Mouse (Mus musculus) liver, postnatal 0 days (tissue): ENCODE results near the gene Myo1e. TPM values are rescaled to one million over a fixed set of nuclear protein-coding genes. Genes with fewer than 3 reads are reported as not detected.
A peak's percentile ranks its signal among the peaks of the same experiment; 100 is the strongest.

Source experiments
- ATAC-seq: fragments of 200-750 bp; cut with Nextera tagmentation; 2 replicates; pipeline ENCODE4 v1.8.0; 2017; ENCODE audit warnings: mild to moderate bottlenecking, moderate library complexity
- DNase-seq: peaks from one replicate; pipeline ENCODE4 v3.0.0-alpha.2; 2016
- H3K27ac ChIP-seq: fragments of 300-500 bp; sonication (generic); 2 replicates; pipeline ENCODE4 v1.5.1; 2014; ENCODE audit warnings: antibody characterized with exemption, moderate library complexity, mild to moderate bottlenecking, low read depth
- H3K27me3 ChIP-seq: fragments of 300-500 bp; sonication (generic); 2 replicates; pipeline ENCODE4 v1.6.1; 2014; ENCODE audit warnings: low read length, control low read depth, mixed read lengths; ENCODE audit not compliant: insufficient read depth
- H3K36me3 ChIP-seq: fragments of 300-500 bp; sonication (generic); replicated peaks from 2 replicates; pipeline ENCODE4 v1.6.1; 2014; ENCODE audit warnings: mild to moderate bottlenecking, control low read depth, low read length, moderate library complexity, mixed read lengths; ENCODE audit not compliant: insufficient read depth
- H3K4me1 ChIP-seq: fragments of 300-500 bp; sonication (generic); 2 replicates; pipeline ENCODE4 v1.6.1; 2014; ENCODE audit warnings: antibody characterized with exemption, mild to moderate bottlenecking, control low read depth; ENCODE audit not compliant: insufficient read depth
- H3K4me2 ChIP-seq: fragments of 300-500 bp; sonication (generic); 2 replicates; pipeline ENCODE4 v1.6.1; 2014; ENCODE audit warnings: low read depth, mild to moderate bottlenecking, low read length, moderate library complexity, mixed read lengths
- H3K4me3 ChIP-seq: fragments of 300-500 bp; sonication (generic); 2 replicates; pipeline ENCODE4 v1.5.1; 2014; ENCODE audit warnings: low read depth, low read length
- H3K9ac ChIP-seq: fragments of 300-500 bp; sonication (generic); replicated peaks from 2 replicates; pipeline ENCODE4 v1.6.1; 2014; ENCODE audit warnings: mild to moderate bottlenecking, moderate library complexity
- H3K9me3 ChIP-seq: fragments of 300-500 bp; sonication (generic); 2 replicates; pipeline ENCODE4 v1.6.1; 2016; ENCODE audit warnings: mild to moderate bottlenecking, control low read depth, low read length, mixed read lengths
- CTCF ChIP-seq: sonication (generic); IDR thresholded peaks from 2 replicates; pipeline ENCODE4 v1.5.1; 2016; ENCODE audit warnings: antibody characterized with exemption, low read depth
- EP300 ChIP-seq: IDR thresholded peaks from 2 replicates; pipeline ENCODE4 v1.6.1; 2016; ENCODE audit warnings: antibody characterized with exemption, low read depth, mild to moderate bottlenecking
- WGBS: fragments of 180-500 bp; shearing (Covaris S2); extraction: QIAGEN DNeasy Blood & Tissue Kit; methylation state at CpG from one replicate; pipeline ENCODE4 v1.1.7; 2014; ENCODE audit not compliant: insufficient replicate concordance; 5-methylcytosine and 5-hydroxymethylcytosine counted together
- polyA plus RNA-seq: library from polyadenylated mRNA; unstranded; fragments of >200 nt; fragmentation: Nextera tagmentation; extraction: Ambion mirVana; gene quantifications from 2 replicates; pipeline ENCODE4 v1.2.1, GENCODE M21; 2015

The Myo1e gene
- polyA plus RNA-seq, 1 experiment from 2014 or later, result 7.4 TPM

DNA sequence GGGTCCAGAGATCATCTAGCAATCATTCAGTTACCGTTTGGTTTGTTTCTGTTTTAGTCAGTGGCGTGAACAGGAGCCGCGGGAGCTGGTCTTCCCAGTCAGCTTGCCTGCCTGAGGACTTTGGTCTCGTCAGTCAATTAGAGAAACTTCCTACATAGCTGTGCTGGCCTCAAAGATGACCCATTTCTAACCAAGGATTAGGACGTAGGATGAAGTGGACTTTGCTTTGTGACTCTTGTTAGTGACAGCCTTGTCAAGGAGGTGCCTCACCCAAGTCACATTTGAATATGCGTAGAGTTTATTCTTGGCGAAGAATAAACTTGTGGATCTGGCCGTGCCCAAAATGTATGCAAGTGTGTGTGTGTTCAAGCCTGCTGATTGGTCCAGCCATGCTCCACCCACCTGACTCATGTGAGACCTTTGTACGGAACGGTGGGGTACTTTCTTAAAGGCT lies 70.4 kb downstream of the Myo1e start:
- H3K36me3 ChIP-seq, result no peaks in the 10 kb centered on the region
- TF ChIP-seq CTCF (no peak), EP300 (peak; percentile 30)
- H3K4me1 ChIP-seq, result no peaks in the 10 kb centered on the region; the same call in 1 of the 2 replicates
- H3K9me3 ChIP-seq, result no peaks in the 10 kb centered on the region
- H3K4me3 ChIP-seq, result peak overlapping the region; percentile 29; the same call in 1 of the 2 replicates
- DNase-seq (peak; percentile 44), ATAC-seq (peak; percentile 86)
- H3K9ac ChIP-seq, result no peak overlapping the region; the same call in 1 of the 2 replicates
- 51% methylated on average over 11 of the region's 11 CpGs for WGBS
- H3K27ac ChIP-seq, result peak overlapping the region; percentile 94
- no peaks in the 10 kb centered on the region for H3K27me3 ChIP-seq
- peak overlapping the region; percentile 58 for H3K4me2 ChIP-seq

DNA sequence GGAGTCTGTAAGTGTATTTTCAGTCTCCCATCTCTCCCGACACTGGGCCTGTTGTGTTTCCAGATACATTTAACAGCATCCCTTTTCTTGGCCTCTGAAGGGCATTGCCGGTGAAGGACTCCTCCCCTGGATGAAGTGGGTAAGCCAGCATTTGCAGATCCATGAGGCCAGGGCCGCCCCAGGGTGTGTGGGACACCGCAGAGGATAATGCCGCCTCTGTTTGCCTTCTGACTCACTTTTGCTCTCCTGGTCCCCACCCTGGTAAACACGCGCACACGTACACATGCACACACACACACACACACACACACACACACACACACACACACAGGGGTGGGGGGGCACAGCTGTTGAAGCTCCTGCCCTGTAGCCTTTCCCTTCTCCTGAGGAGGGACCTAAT lies 74.3 kb downstream of the Myo1e start:
- no peaks in the 10 kb centered on the region for H3K4me1 ChIP-seq
- 90% methylated on average over 5 of the region's 8 CpGs for WGBS
- no peaks in the 10 kb centered on the region for H3K9me3 ChIP-seq
- H3K9ac ChIP-seq, result no peak overlapping the region
- ATAC-seq (no peak), DNase-seq (no peak)
- TF ChIP-seq CTCF, result no peak
- TF ChIP-seq EP300, result no peak
- H3K27ac ChIP-seq, result no peak overlapping the region
- no peaks in the 10 kb centered on the region for H3K36me3 ChIP-seq
- no peak overlapping the region for H3K4me3 ChIP-seq
- H3K4me2 ChIP-seq, result no peak overlapping the region
- no peaks in the 10 kb centered on the region for H3K27me3 ChIP-seq

DNA sequence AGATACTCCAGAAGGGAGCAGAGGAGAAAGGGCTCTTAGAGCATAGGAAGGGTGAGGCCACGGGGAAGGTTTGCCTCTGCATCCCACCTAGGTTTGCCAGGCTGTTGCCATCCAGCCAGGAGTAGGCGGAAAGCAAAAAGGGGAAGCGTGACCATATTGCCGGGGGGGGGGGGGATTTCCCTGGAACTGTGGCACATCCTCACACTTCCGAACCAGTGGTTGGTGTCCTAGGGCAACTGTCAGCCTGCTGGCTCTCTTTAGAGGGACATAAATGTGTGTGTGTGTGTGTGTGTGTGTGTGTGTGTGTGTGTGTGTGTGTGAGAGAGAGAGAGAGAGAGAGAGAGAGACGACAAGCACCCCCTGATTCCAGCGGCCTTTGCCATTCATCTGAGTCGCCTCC lies 75.0 kb downstream of the Myo1e start:
- H3K4me2 ChIP-seq, result no peak overlapping the region
- H3K36me3 ChIP-seq, result no peaks in the 10 kb centered on the region
- H3K27me3 ChIP-seq, result no peaks in the 10 kb centered on the region
- H3K9me3 ChIP-seq, result no peaks in the 10 kb centered on the region
- no peak for DNase-seq
- no peak for TF ChIP-seq CTCF
- TF ChIP-seq EP300, result no peak
- ATAC-seq, result no peak
- 78% methylated on average over 8 of the region's 8 CpGs for WGBS
- no peak overlapping the region for H3K4me3 ChIP-seq
- no peak overlapping the region for H3K27ac ChIP-seq
- no peak overlapping the region for H3K9ac ChIP-seq
- no peaks in the 10 kb centered on the region for H3K4me1 ChIP-seq

DNA sequence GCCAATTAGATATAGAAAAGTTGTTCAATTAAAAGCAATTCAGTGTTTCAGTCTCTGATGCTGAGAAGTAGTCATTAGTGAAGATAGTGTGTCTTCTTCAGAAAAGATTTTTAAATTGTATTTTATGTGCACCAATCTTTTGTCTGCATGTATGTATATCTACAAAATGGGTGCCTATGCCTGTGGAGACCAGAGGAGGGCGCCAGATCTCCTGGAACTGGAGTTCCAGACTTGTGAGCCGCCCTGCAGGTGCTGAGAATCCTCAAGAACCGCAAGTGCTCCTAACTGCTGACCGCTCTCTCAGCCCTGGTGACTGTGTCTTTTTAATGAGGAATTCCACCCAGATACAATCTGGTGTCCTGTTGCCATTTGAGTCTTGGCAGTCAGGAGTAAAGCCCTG lies 76.0 kb downstream of the Myo1e start:
- Histone ChIP-seq H3K9ac (no peak overlapping the region), H3K4me1 (no peaks in the 10 kb centered on the region), H3K36me3 (no peaks in the 10 kb centered on the region), H3K27me3 (no peaks in the 10 kb centered on the region), H3K27ac (no peak overlapping the region), H3K4me3 (no peak overlapping the region), H3K9me3 (no peaks in the 10 kb centered on the region), H3K4me2 (no peak overlapping the region)
- ATAC-seq, result no peak
- no peak for DNase-seq
- WGBS, result 82% methylated on average over 4 of the region's 4 CpGs
- TF ChIP-seq CTCF (no peak), EP300 (no peak)

DNA sequence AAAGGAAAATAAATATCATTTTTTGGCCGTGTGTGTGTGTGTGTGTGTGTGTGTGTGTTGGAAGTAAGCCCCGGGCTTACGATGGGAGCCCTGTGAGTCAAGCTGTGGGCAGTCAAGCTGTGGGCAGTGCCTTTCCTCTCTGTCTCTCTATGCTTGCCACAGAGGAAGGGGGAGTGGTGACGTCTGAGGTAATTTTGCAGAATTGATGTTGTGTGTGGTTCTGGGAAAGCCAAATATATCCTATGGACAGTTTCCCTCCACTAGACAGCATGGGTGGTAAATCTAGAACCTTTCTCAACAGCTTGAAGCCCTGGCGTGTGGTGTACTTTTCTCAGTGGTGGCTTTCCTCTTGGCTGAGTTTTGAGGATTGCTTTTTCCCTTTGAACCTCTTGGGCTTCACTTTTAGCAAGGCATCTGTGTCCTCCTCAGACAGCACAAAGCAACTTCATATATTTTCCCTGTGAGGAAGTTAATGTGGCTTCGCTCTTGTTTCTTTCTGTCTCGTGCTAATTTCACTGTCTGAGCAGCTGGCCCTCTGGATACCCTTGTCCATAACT lies 77.5 kb downstream of the Myo1e start:
- WGBS, result 24% methylated on average over 7 of the region's 7 CpGs
- ATAC-seq, result peak; percentile 23; the same call in 1 of the 2 replicates
- TF ChIP-seq CTCF (no peak), EP300 (no peak)
- Histone ChIP-seq H3K36me3 (no peaks in the 10 kb centered on the region), H3K9me3 (no peaks in the 10 kb centered on the region), H3K4me2 (no peak overlapping the region), H3K4me3 (no peak overlapping the region), H3K27ac (no peak overlapping the region), H3K27me3 (no peaks in the 10 kb centered on the region), H3K9ac (no peak overlapping the region), H3K4me1 (no peaks in the 10 kb centered on the region)
- no peak for DNase-seq

DNA sequence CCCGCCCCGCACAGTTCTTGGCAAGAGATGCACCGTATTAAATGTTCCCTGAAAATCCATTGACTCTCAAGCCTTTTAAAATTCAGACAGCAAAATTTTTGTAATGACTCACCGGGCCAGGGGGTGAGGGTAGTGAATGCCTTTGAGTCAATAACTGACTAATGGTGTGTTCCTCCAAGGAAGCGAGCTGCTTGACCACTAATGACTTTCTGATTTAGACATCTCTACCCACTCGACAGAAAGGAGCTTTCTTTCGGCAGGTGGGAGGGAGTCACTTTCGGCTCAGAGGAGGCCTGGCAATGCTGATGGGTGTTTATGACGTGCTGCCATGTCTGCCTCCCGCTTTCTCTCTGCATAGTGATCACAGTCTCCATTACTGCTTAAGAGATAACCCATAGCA lies 83.6 kb downstream of the Myo1e start:
- no peak overlapping the region for H3K4me3 ChIP-seq
- TF ChIP-seq EP300, result no peak
- TF ChIP-seq CTCF, result no peak
- ATAC-seq (no peak), DNase-seq (no peak)
- H3K4me2 ChIP-seq, result no peak overlapping the region
- H3K27ac ChIP-seq, result no peak overlapping the region
- no peaks in the 10 kb centered on the region for H3K27me3 ChIP-seq
- no peaks in the 10 kb centered on the region for H3K36me3 ChIP-seq
- H3K9me3 ChIP-seq, result no peaks in the 10 kb centered on the region
- no peaks in the 10 kb centered on the region for H3K4me1 ChIP-seq
- H3K9ac ChIP-seq, result no peak overlapping the region
- 81% methylated on average over 10 of the region's 10 CpGs for WGBS
